Mouse (Mus musculus) spleen, adult 2 months (tissue): ENCODE data around the gene Sh3rf1.

ENCODE experiments used
- CTCF ChIP-seq: fragments of 200-500 bp; IDR thresholded peaks from 2 replicates; pipeline ENCODE4 v1.5.1; 2011; ENCODE audit warnings: mild to moderate bottlenecking, inconsistent platforms; ENCODE audit not compliant: insufficient read depth, insufficient read length, insufficient replicate concordance; ENCODE audit errors: extremely low read depth
- POLR2A ChIP-seq: fragments of 200-500 bp; IDR thresholded peaks from 2 replicates; pipeline ENCODE4 v1.6.1; 2011; ENCODE audit warnings: low read depth, low read length, inconsistent platforms

- TF ChIP-seq CTCF (no peak), POLR2A (no peak)
These were observed 17.6 kb downstream of the Sh3rf1 start for GRCm38 (mm10) chr8:61241229-61241628.
